Comparison of ENCODE assay signal across 8 mouse cellular contexts in genomic region chr5:115397839-115398780, GRCm38 (mm10). TPM values are rescaled to one million over a fixed set of nuclear protein-coding genes. Genes with fewer than 3 reads are reported as not detected.
A peak's percentile ranks its signal among the peaks of the same experiment; 100 is the strongest.
DNase-seq lines count a peak whose midpoint lies in the region; ATAC-seq and TF ChIP-seq lines count a peak whose summit lies in the region.

No protein-coding gene starts in this region.

- peak overlapping the region; percentile 72 for H3K9ac ChIP-seq in embryonic facial prominence, embryonic 12.5 days
- H3K9ac ChIP-seq in liver, embryonic 16.5 days (ENCODE audit: low read depth, low read length), result no peak overlapping the region

- no peak for ATAC-seq in frontal cortex, adult (ENCODE audit: low TSS enrichment)
- ATAC-seq in embryonic facial prominence, embryonic 12.5 days (ENCODE audit: insufficient number of reproducible peaks, insufficient read depth, low FRiP score, low TSS enrichment), result peak; percentile 64
- ATAC-seq in liver, embryonic 16.5 days (ENCODE audit: low read depth), result no peak

- H3K27me3 ChIP-seq in embryonic facial prominence, embryonic 12.5 days, result no peaks in the 10 kb centered on the region
- peaks cover 31% of the 10 kb centered on the region for H3K27me3 ChIP-seq in liver, embryonic 16.5 days (ENCODE audit: control insufficient read depth, insufficient read depth, low read depth, low read length)
- peaks cover 21% of the 10 kb centered on the region for H3K27me3 ChIP-seq in small intestine, adult 2 months (ENCODE audit: control insufficient read depth, insufficient read depth, low read length)

- H3K9me3 ChIP-seq in embryonic facial prominence, embryonic 12.5 days, result no peaks in the 10 kb centered on the region
- H3K9me3 ChIP-seq in liver, embryonic 16.5 days (replicated peaks; ENCODE audit: control insufficient read depth, low read length), result no peaks in the 10 kb centered on the region

- peak overlapping the region; percentile 60 for H3K4me2 ChIP-seq in embryonic facial prominence, embryonic 12.5 days (replicated peaks)
- peak overlapping the region; percentile 42 for H3K4me2 ChIP-seq in liver, embryonic 16.5 days (ENCODE audit: low read depth, low read length)

- H3K4me1 ChIP-seq in embryonic facial prominence, embryonic 12.5 days, result peaks cover 23% of the 10 kb centered on the region
- no peaks in the 10 kb centered on the region for H3K4me1 ChIP-seq in liver, embryonic 16.5 days (ENCODE audit: control insufficient read depth, low read depth, low read length)
- peaks cover 4% of the 10 kb centered on the region for H3K4me1 ChIP-seq in small intestine, adult 2 months (ENCODE audit: control insufficient read depth, insufficient read depth, insufficient read length, low read length)

- no peaks in the 10 kb centered on the region for H3K36me3 ChIP-seq in embryonic facial prominence, embryonic 12.5 days
- no peaks in the 10 kb centered on the region for H3K36me3 ChIP-seq in liver, embryonic 16.5 days (ENCODE audit: control insufficient read depth, insufficient read depth)
- no peaks in the 10 kb centered on the region for H3K36me3 ChIP-seq in small intestine, adult 2 months (ENCODE audit: control insufficient read depth, insufficient read depth, low read length)

- TF ChIP-seq CTCF in small intestine, adult 2 months (IDR thresholded peaks at IDR 0.05; ENCODE audit: extremely low read depth, insufficient read length, insufficient replicate concordance, low read depth, low read length), result no peak

- WGBS in embryonic facial prominence, embryonic 12.5 days, result 3% methylated on average over 47 of the region's 48 CpGs
- 7% methylated on average over 48 of the region's 48 CpGs for WGBS in liver, embryonic 16.5 days (ENCODE audit: insufficient replicate concordance)
- 9% methylated on average over 48 of the region's 48 CpGs for WGBS in small intestine, adult 2 months

- peak overlapping the region; percentile 50; the same call in 1 of the 2 replicates for H3K27ac ChIP-seq in embryonic facial prominence, embryonic 12.5 days
- no peak overlapping the region for H3K27ac ChIP-seq in liver, embryonic 16.5 days (ENCODE audit: low read length)
- no peak overlapping the region for H3K27ac ChIP-seq in small intestine, adult 2 months (ENCODE audit: insufficient read depth, low read depth, low read length)

- TF ChIP-seq POLR2A in small intestine, adult 2 months (IDR thresholded peaks at IDR 0.05; ENCODE audit: low read depth, low read length), result no peak

- peak; percentile 32 to 55 for DNase-seq in frontal cortex, postnatal 10 days (ENCODE audit: low spot score in 2 of 2)
- DNase-seq in R1 (ENCODE audit: low read depth, low spot score), result peak; percentile 46
- peak; percentile 32 to 62 for DNase-seq in layer of hippocampus, adult 18-20 months (ENCODE audit: low spot score in 2 of 2)
- DNase-seq in thymus, postnatal 25 days, result no peak

- peak overlapping the region; percentile 33 for H3K4me3 ChIP-seq in embryonic facial prominence, embryonic 12.5 days
- peak overlapping the region; percentile 18; the same call in 1 of the 2 replicates for H3K4me3 ChIP-seq in liver, embryonic 16.5 days (ENCODE audit: low read depth, low read length)
- peak overlapping the region; percentile 12; the same call in 1 of the 2 replicates for H3K4me3 ChIP-seq in small intestine, adult 2 months (ENCODE audit: low read depth, low read length)

RNA-seq across cellular contexts. Expression of gene Msi1, which starts 31.3 kb away (rescaled TPM):
- 38.7 and 40.2 TPM in 2 replicates for polyA plus RNA-seq in embryonic facial prominence, embryonic 12.5 days (2016; fragmentation: Nextera tagmentation; extraction: Ambion mirVana)
- total RNA-seq in layer of hippocampus, adult 18-20 months (2021), result 10 to 100 TPM; 50.7 to 53.3 TPM
- polyA plus RNA-seq in liver, embryonic 16.5 days (2015; fragmentation: Nextera tagmentation; extraction: Ambion mirVana), result 0.25 and 0.27 TPM in 2 replicates
- 4.6 and 9.0 TPM in 2 replicates for polyA plus RNA-seq in small intestine, adult 2 months (2012; rRNA removed)

RNA-seq across cellular contexts. Expression of gene Cox6a1, which starts 49.3 kb away (rescaled TPM):
- 652 and 721 TPM in 2 replicates for polyA plus RNA-seq in embryonic facial prominence, embryonic 12.5 days (2016; fragmentation: Nextera tagmentation; extraction: Ambion mirVana)
- total RNA-seq in layer of hippocampus, adult 18-20 months (2021), result 100 to 1,000 TPM; 742 to 760 TPM
- 674 and 679 TPM in 2 replicates for polyA plus RNA-seq in liver, embryonic 16.5 days (2015; fragmentation: Nextera tagmentation; extraction: Ambion mirVana)
- 6,016 and 7,190 TPM in 2 replicates for polyA plus RNA-seq in small intestine, adult 2 months (2012; rRNA removed)

RNA-seq across cellular contexts. Expression of gene Triap1, which starts 57.1 kb away (rescaled TPM):
- 55.5 and 56.7 TPM in 2 replicates for polyA plus RNA-seq in embryonic facial prominence, embryonic 12.5 days (2016; fragmentation: Nextera tagmentation; extraction: Ambion mirVana)
- total RNA-seq in layer of hippocampus, adult 18-20 months (2021), result 10 to 100 TPM; 22.7 to 26.4 TPM
- polyA plus RNA-seq in liver, embryonic 16.5 days (2015; fragmentation: Nextera tagmentation; extraction: Ambion mirVana), result 24.5 and 26.2 TPM in 2 replicates
- 3.2 and 5.9 TPM in 2 replicates for polyA plus RNA-seq in small intestine, adult 2 months (2012; rRNA removed)

RNA-seq across cellular contexts. Expression of gene Gatc, which starts 57.1 kb away (rescaled TPM):
- polyA plus RNA-seq in embryonic facial prominence, embryonic 12.5 days (2016; fragmentation: Nextera tagmentation; extraction: Ambion mirVana), result 29.0 and 30.0 TPM in 2 replicates
- 10 to 100 TPM; 17.9 to 21.8 TPM for total RNA-seq in layer of hippocampus, adult 18-20 months (2021)
- 10.1 and 13.4 TPM in 2 replicates for polyA plus RNA-seq in liver, embryonic 16.5 days (2015; fragmentation: Nextera tagmentation; extraction: Ambion mirVana)
- polyA plus RNA-seq in small intestine, adult 2 months (2012; rRNA removed), result 3.3 and 6.0 TPM in 2 replicates
